Mouse (Mus musculus) left cerebral cortex, postnatal 10 days (tissue): ENCODE results near the gene Dnajb9. TPM values are rescaled to one million over a fixed set of nuclear protein-coding genes. Genes with fewer than 3 reads are reported as not detected.

Experiments used
- microRNA-seq: library from miRNA; unstranded; fragments of <30 nt; microRNA quantifications from one replicate; pipeline ENCODE4 v1.2.0, GENCODE M21; 2022
- total RNA-seq, 2 experiments: library from RNA; stranded (reverse); gene quantifications; 2 replicates each; pipeline ENCODE4 v1.2.3; 2021

Dnajb9 gene
- total RNA-seq, 2 experiments from 2014 or later: 29.0 to 30.7 TPM

Small RNAs within 50 kb of the gene (microRNA-seq; reads per million reads assigned to microRNA genes)
- gene Mir5627: not detected

Other genes with a start within 250 kb of the Dnajb9 start
- 100 to 1,000 TPM; 118 to 122 TPM for gene Pnpla8, start 11.0 kb upstream of the Dnajb9 start, total RNA-seq
- gene Nrcam, start 118.6 kb upstream of the Dnajb9 start, total RNA-seq: 100 to 1,000 TPM; 453 to 458 TPM